Mouse (Mus musculus) lung, adult 2 months (tissue): ENCODE data around the gene Gm20388.

Experiments
- CTCF ChIP-seq: fragments of 200-500 bp; IDR thresholded peaks from 2 replicates; pipeline ENCODE4 v1.5.1; 2011; ENCODE audit warnings: mild to moderate bottlenecking, low read length, control low read depth; ENCODE audit not compliant: insufficient read depth
- POLR2A ChIP-seq: fragments of 200-500 bp; IDR thresholded peaks from 2 replicates; pipeline ENCODE4 v1.6.1; 2011; ENCODE audit warnings: low read depth, mild to moderate bottlenecking, control low read depth, low read length, borderline replicate concordance; ENCODE audit errors: extremely low read depth

DNA sequence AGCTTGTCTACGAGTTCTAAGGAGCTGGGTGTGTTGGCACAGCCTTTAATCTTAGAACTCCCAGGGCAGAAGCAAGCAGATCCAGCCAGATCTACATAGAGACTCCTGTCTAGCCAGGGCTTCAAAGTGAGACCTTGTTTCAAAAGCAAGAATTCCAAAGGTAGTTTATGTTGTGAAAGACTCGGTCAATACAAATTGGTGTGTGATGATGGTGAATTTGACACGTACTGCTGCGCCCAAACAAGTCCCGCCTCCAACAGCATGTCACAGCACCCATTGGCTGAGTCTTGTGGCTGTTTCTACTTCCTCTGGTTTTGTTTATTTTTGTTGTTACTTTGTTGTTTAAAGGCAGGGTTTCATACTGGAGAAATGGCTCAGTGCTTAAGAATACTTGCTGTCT, 3901.6 kb downstream of the Gm20388 start:
- TF ChIP-seq CTCF (no peak), POLR2A (no peak)
